Mouse (Mus musculus): Measurements from ENCODE around the gene March1.

Gene March1

DNA sequence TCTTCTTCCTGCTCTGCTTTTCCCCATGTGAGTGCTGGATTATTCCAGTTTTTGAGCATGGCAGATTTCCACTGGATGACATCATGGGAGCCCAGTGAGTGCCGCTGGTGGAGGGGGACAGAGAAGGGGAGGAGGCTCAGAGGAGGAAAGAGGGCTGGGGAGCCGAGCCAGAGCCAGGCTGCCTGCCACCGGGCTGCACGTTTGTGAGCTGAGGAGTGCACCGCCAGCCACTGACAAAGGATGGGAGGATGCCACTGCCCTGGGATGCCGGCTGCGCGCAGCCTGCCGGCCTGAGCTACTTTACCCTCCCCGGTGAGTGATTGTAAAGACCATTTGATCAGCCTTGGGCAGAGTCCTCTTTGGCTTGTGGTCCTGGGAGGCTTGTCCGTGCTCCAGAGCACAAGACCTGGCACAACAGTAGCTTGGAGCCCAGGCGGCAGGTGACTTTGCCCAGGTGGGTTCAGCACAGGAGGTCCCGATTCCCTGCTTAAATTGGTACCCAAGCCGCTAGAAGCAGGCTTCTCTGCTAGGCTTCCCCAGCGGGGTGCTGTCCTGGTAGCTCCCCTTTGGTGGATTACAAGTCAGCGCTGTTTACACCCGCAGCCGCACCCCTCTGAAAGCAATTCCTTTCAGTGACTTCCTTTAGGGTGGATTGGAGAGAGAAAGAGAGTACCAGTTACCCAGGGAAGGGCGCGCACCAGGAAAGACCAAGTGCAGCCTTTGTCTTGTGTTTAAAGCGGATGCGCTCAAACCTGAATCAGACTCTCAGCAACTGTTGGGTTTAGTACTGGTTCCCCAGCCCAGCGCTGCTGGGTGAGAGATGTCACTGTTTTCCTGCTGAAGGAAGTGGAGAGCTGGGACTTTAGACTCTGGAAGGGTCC lies at the start of gene March1:
Gene March1 (plus strand): TSS at position 30 of the 881 bp plus-strand sequence.
- peak; percentile 60 for DNase-seq (ENCODE audit: low read depth, low spot score)

DNA sequence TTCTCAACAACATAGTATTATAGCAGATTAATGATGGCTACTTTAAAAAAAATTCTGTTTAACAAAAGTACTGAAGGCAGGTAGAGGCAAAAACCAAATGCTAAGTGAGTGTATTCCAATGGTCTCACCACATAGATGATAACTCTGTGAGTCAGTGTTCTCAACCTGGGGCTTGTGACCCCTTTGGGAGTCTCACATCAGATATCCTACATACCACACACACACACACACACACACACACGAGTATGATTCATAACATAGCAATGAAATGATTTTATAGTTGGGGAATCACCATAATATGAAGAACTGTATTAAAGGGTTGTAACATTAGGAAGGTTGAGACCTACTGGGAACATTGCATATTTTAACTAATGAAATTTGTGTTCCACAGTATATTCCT lies 30.8 kb upstream of the March1 start:
- no peak for DNase-seq (ENCODE audit: low read depth, low spot score)

DNA sequence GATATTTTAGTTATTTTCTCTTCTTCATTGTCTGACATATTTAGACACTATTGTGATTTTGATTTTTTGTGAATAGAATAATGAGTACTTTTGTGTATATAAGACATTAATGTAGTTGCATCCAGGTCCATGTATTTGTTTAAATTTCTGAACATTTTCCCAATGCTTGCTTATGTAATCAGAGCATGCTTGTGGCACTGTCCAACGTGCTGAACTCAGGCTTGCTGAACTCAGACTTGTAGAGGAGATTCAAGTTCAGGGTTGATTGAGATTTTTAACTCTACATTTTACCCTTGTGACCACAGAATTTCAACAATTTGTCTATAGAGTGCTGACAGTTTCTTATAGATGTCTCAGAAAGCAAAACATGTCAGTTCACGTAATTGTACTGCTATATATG lies 14.5 kb upstream of the March1 start:
- peak; percentile 35 for DNase-seq (ENCODE audit: low read depth, low spot score)

DNA sequence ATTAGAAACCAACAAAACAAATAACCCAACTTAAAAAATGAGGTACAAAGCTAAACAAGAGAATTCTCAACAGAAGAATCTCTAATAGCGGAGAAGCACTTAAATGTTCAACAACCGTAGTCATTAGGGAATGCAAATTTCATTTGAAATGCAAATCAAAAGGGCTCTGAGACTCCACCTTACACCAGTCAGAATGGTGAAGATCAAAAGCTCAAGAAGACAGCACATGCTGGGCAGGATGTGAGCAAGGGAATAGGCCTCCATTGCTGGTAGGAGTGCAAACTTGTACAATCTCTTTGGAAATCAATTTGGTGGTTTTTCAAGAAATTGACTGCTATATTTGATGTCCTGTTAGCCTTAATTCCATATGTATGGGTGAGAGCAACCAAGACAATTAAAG lies 8.2 kb upstream of the March1 start:
- DNase-seq (ENCODE audit: low read depth, low spot score), result peak; percentile 44

DNA sequence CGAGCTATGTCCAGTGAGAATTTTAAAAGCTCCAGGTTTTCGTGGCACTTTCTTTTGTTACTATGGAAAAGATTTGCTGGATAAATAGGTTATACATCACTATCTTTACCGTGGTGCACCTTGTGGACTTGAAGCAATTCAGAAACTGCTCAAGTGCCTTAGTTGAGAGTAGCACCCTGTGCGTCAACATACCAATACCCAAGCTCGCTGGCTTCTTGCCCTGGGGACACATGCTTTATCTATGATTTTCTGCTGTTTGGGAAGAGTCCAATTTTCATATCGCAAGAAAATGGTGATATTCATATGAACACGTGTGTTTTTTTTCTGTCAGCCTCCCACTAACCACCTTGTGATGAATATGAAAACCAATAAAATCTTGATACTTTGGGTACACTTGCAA lies 1.3 kb downstream of the March1 start:
- DNase-seq (ENCODE audit: low read depth, low spot score), result no peak

DNA sequence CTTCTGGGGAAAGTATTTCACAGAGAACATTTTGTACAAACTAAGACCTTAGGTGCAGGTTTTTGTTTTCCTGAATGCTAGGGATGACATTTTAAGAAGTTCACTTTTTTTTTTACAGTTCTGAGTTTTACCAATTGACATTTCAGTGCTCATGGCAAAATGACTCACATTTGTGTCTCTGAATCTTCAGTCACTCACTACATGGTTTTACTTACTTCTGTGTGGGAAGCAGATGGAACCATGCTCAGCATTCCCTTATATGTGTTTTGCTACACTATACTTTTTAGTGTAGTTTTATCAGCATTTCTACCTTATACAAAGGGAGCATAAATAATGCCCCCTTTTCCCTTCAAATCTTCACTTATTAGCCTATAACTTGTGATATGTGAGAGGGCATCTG lies 27.2 kb downstream of the March1 start:
- DNase-seq (ENCODE audit: low read depth, low spot score), result no peak

DNA sequence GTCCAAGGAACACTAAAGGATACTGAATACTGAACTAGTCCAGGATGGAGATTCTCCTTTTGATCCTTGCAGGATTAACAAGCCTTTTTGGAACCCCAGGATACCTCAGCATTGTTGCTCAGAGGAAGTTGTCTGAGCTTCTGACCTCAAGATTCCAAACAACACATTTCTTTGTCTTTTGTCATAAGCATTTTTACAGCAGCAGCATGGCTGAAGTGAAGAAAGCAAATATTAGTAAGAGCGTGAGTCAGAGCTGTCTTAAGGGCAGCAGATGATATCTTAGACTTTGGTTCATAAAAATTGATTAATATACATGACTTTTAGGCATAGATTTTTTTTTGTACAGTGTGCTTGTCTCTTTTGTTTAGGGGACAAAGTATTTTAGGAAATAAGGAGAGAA lies 27.8 kb downstream of the March1 start:
- no peak for DNase-seq (ENCODE audit: low read depth, low spot score)

DNA sequence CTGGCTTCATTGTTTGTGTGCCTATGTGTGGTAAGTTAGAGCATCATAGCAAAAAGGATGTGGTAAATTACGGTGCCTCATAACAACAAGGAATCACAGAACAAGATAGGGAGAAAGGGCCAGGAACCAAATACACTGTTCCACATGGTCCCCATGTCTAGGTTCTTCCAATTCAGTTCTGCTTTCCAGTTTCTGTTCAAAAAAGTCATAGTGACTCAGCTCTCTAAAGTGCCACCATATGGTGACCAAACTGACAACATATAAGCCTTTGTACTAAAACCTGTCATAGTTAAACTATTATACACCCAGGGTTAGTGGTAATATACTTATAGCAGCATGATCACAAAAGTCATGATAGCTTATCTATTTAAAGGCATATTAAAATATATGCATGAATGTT lies 28.2 kb downstream of the March1 start:
- no peak for DNase-seq (ENCODE audit: low read depth, low spot score)

DNA sequence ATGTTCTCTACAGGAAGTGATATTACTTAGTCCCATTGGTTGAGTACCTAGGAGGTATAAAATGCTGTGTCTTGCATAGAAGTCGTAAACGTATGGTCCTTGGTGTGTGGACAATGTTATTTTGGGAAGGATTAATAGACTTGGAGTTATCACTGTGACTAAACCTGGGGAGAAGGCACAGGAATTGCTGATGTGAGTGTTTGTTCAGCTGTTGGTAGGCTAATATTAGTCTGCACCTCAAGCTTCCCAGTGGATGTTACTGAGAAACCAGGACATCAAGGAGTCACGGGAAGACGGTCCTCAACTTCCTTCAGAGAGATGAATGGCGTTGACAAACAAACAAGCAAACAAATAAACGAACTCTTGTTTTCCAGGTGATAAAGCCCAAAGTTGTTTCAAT lies 38.2 kb downstream of the March1 start:
- no peak for DNase-seq (ENCODE audit: low read depth, low spot score)

DNA sequence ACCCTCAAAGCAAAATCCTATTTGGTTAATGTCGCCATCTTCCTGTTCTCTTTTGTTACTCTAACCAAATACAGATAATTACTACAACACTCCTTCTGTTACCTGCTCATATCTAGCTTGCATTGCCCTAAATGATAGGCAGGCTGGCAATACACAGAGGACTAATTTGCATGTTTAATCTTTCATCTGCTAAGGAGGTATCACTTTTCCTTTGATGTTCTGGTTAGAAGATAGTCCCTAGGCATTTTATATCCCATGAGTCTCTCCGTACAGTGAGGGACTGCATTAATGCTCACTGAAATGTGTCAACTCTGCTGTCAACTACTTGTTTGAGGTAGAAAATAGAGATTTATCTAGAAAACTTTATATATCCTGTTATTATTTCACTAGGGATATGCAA lies 44.2 kb downstream of the March1 start:
- DNase-seq (ENCODE audit: low read depth, low spot score), result no peak

DNA sequence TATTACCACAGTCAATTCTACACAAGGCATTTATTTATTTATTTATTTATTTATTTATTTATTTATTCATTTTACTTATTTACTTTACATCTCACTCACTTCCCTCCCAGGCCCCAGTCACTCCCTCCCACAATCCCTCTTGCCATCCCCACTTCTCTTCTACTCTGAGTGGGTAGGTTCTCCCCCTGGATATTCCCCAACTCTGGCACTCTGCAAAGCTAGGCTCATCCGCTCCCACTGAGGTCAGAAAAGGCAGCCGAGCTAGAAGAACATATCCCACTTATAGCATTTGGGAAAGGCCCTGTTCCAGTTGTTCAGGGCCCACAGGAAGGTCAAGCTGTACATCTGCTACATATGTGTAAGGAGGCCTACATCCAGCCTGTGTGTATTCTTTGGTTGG lies 48.1 kb downstream of the March1 start:
- no peak for DNase-seq (ENCODE audit: low read depth, low spot score)

DNA sequence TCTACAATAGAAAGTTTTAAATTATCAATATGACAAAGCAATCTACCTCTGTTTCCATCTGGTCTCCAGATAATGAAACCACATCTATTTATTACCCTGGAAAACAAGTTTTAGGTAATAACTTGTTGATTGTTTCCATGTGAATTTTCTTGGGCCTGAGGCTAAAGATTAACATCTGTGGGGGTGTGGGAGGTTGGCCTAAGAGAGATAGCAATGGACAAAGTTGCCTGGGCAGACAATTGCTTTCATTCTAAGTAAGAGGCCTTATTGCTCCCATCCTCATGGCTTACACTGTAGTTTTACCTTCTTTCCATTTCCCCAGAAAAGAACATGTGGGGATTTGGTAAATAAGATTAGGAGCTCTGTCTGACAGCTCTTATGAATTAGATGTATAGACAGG lies 125.4 kb downstream of the March1 start:
- no peak for DNase-seq (ENCODE audit: low read depth, low spot score)

DNA sequence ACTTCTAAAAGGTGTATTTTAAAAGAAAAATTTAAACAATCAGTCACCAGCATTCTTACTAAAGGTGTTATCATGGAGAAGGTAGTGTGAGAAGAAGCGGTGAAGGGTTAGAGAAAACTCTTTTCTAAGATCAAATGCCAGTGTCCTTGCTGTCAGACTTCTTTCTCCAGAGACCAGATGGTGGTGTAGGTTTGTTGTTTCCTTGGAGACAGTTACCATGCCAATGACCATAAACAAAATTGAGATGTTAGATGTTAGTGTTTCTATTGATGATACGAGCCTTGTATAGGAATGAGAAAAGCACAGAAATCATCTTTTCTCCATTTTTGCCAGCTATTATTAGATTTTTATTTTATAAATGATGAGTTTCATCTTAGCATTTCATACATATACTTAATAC lies 158.1 kb downstream of the March1 start:
- DNase-seq (ENCODE audit: low read depth, low spot score), result no peak

DNA sequence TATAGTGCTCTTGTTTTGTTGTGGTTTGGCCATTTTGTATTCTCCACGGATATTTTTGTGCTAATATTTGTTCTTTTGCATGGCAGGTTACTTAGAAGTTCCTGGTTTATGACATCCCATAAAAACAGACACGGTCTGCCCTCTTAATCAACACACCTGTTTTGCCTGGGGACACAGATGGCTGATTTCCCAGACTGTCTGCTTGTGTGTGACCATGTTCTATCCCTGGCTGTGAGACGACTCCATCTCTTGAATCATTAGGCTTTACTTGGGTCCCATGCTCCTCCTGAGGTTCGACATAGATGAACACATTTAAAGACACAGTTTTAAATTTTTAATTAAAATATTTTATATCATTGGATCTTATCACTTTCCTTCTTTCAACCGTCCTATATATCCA lies 163.5 kb downstream of the March1 start:
- no peak for DNase-seq (ENCODE audit: low read depth, low spot score)

DNA sequence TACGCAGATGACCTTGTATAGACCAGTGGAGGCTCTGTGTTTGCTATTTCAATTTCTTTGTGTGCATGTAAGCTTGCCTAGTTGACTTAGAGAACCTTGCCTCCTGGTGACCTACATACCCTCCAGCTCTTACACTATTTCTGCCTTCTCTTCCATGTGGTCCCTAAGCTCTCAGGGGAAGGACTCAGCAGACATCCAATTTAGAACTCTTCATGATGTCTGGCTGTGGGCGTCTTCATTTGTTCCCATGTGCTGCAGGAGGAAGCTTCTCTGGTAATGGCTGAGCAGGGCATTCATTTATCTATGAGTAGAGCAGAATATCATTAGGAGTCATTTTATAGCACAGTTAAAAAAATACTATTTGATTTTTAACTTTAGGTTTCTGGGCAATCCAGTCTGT lies 195.3 kb downstream of the March1 start:
- DNase-seq (ENCODE audit: low read depth, low spot score), result no peak

DNA sequence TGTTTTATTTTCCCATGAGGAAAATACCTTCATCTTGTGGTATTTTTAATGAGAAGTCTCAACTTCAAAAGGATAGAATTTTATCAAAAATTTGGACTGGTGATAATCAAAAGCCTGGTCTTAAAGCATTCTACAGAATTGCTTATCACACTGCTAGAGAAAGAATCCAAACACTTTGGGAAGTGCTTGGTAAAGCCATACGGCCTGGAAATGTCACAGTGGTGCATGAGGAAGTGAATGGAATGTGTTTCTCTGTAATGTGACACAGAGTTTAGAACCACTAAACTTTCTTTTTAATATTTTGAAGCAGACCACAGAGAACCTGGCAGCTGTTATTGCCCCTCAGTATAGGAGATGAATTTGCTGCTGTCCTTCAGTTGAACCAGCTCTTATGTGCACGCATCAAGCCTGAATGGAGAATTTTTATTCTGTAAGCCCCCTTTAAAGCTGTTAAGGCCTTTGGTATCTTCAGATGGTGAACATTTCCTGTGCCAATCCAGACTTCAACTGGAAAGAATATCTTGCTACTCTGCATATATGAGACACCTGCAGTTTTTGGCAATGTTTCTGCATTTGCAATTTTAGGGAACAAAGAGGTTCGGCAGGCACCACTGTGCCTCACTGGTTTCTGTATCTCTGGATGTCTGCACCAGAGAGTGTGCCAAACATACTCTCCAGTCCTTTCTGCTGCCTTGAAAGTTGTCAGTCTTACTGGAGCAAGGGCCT lies 304.8 kb downstream of the March1 start:
- DNase-seq (ENCODE audit: low read depth, low spot score), result no peak

DNA sequence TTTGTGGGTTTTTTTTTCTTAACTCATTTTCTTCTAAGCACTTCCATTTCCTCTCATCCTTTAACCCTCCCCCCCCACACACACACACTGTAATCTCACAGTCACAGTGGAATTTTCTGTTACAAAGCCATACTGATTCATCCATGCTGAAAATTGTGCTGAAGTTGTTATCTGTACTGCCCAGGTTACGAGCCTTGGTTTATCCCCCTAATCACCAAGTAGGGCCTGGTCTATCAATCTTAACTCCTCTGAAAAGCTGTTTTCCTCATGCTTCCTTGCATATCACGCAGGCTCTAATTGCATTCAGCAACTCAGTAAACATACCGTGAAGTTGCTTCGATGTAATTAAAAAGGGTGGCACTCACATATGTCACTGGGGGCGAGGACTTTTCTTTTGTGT lies 339.2 kb downstream of the March1 start:
- DNase-seq (ENCODE audit: low read depth, low spot score), result no peak

DNA sequence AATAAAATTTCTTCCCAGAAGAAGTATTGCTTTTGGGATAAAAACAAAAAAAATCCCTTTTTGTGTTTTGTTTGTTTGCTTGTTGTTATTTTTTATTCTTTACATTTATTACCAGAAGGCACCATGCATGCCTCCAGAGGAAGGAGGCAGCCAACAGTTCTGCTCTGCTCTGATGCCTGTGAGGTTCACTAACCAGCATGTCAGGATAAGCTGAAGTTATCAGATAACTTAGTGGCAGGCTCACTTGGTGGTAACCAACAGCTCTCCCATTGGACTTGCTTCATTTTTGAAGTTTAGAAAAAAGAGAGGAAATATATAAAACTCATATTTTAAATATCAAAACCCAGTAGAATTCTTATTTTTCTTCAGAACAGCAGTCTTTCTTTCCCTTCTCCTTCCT lies 339.8 kb downstream of the March1 start:
- DNase-seq (ENCODE audit: low read depth, low spot score), result no peak

DNA sequence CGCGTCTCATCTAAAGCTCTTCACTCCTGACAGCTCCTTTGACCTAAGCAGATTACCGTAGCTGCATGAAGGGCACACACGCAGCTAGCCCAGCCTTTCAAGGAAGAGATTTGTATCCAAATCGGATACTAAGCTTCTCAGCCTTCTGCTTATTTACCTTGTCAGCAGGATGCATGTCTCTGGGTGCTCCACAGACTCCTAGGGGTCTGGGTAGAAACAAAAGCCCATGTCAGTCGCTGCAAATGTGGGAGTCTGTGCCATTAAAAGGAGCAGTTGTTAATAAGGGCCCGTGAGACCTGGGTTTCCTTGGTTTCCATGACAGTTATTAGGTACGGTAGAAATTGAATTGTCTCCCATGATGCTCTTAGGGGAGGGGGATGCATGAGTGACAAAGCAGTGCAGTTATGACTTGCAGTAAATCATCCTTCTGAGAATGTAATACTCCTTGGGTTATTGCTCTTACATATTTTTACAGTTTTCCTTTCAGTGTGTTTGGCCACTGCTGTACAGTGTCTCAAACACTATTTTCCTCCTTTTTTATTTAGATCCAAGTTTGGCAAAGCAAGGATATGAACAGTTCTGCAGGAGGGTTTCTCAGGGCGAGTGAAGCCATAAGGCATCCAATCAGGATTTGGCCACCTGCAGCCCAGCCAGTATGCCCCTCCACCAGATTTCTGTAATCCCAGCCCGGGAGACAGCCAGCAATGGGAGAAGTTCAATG lies 349.0 kb downstream of the March1 start:
- DNase-seq (ENCODE audit: low read depth, low spot score), result no peak

DNA sequence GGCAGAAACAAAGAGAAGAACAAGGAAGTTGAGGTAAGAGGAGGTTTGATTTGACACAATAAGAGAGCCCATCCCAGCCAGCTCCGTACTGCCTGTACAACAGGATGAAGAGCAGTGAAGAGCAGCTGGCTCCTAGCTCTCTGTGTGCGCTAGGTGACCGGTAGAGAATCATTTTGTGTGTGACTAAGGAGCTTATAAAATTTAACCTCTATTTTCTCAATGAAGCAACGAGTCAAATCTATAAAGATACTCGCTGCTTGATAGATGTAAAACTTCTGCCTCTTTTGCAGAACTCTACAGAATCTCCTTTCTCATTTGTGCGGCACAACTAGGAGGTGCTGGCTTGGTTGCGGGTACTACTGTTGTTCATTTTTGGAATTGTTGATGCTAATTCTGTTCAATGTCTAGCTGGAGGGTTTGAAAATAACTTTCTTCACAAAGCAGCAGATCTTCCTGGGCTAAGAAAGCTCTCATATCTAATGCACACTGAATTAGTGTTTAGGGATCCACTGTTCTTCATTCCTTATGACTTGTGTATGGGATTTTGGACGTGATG lies 349.6 kb downstream of the March1 start:
- DNase-seq (ENCODE audit: low read depth, low spot score), result no peak

DNA sequence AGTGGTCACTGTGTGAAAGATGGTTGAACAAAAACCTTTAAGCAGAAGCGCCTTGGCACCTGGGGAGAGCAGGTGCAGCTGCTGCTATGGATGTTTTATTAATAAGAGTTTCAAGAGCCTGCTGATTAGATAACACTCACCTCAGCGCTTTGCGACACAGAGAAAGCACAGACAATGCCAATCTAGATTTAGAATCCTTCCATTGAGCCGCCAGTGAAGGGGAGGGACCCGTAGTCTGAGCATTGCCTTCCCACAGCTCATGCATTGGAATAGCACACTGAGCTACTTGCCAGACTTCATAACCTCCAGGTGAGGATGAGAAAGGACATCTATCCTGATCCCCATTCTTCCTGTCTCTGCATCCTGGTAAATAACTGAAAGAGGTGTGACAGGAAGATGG lies 359.2 kb downstream of the March1 start:
- no peak for DNase-seq (ENCODE audit: low read depth, low spot score)

DNA sequence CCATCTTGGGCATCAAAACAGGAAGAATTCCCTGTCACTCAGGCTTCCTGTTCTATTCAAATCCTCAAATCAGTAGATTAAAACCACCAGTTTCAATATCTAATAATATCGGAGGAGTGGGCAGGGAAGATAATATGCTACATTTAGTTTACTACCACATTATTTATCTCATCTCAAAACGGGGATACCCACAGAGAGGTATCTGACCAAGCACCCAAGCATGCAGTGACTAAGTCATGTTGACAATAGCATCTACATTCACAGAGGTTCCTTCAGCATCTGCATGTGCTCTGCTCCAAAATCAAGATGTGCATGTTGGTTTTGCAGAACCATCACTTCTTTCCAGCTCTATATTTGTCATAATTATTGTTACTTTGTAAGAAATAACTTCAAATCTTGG lies 364.3 kb downstream of the March1 start:
- no peak for DNase-seq (ENCODE audit: low read depth, low spot score)

Measured in ZHBTc4 (cell line).